Mouse (Mus musculus): ENCODE measurements at regions not wholly inside any gene's neighbourhood (a gene's known extent, or its start where the extent isn't known, plus 50 kb on each side); places are given as distances from the start of the nearest gene placed in this dataset.

GRCm38 (mm10) chr5:119137821-119138221 lies 532.6 kb upstream of the Tbx3 start:
- DNase-seq (ENCODE audit: low read depth in 2 of 2, low spot score in 2 of 2) = no peak

DNA sequence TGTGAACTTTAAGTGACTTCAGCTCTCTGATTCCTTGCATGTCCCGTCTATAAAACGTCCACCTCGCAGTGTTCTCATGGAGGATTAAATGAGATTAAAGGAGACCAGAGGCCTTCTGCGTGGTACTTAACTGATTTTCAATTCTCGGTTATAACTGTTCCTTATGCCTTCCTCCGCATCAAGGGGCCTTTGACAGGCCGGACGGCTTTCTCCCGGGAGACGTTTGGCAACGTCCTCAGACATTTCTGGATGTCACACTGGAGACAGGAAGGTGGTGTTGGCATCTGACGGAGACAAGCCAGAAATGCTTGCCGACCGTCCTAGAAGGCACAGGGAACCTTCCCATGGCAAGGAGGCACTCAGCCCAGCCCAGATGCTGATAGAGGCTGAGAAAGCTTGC lies 532.2 kb upstream of the Tbx3 start:
- no peak for DNase-seq (ENCODE audit: low read depth in 2 of 2, low spot score in 2 of 2)

- no peak for DNase-seq (ENCODE audit: low read depth in 2 of 2, low spot score in 2 of 2)
Observed at GRCm38 (mm10) chr5:119139336-119139735, 531.1 kb upstream of the Tbx3 start.

GRCm38 (mm10) chr5:119139816-119140215 lies 530.7 kb upstream of the Tbx3 start:
- DNase-seq (ENCODE audit: low read depth in 2 of 2, low spot score in 2 of 2) = no peak

GRCm38 (mm10) chr5:119143411-119143810 lies 527.1 kb upstream of the Tbx3 start:
- DNase-seq (ENCODE audit: low read depth in 2 of 2, low spot score in 2 of 2) = no peak

- DNase-seq (ENCODE audit: low read depth in 2 of 2, low spot score in 2 of 2) = no peak
Observed at GRCm38 (mm10) chr5:119149389-119150185, 520.9 kb upstream of the Tbx3 start.

DNA sequence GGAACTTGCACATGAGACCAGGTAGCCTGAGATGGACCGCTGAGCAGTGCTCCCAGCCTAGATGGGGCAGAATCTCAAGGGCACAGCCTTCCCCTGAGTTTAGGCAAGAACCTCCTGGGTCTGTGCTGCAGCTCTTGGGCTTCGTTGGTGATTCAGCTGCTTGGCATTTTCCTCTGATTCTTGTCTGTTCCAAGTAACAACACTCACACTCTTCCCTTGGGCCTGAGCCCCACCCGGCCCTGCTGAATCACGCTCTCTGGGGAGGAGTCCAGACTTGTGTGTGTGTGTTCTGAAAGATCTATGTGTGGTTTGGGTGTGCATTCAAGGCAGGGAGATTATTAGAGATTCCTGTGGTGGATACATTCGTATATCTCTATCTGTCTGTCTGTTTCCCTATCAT lies 517.4 kb upstream of the Tbx3 start:
- DNase-seq (ENCODE audit: low read depth in 2 of 2, low spot score in 2 of 2) = no peak

- no peak for DNase-seq (ENCODE audit: low read depth in 2 of 2, low spot score in 2 of 2)
Observed at GRCm38 (mm10) chr5:119156638-119157037, 513.8 kb upstream of the Tbx3 start.

- DNase-seq (ENCODE audit: low read depth in 2 of 2, low spot score in 2 of 2) = no peak
Observed at GRCm38 (mm10) chr5:119158171-119158570, 512.3 kb upstream of the Tbx3 start.

DNA sequence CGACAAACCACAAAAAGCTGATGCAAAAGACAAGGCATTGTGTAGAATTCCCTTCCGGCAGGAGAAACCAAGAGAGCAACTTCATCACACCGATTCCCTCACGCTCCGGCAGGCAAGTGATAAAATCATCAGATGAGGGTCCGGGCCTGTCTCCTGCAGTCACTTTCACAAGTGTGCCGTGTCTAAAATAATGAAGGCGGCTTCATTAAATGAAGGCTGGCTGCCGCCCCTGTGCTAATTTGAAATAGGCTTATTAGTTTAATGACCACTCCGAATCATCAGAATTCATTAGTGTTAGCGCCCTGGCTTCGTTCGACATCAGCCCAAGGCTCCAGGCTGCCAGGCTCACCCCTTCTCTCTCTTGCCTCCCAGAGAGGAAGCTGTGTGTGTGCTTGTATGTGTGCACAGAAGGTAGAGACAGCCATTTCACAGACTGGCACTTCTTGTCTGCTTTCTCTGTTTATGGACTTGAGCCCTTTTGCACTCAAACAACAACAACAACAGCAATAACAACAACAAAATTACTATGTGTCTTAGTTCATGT lies 508.3 kb upstream of the Tbx3 start:
- DNase-seq (ENCODE audit: low read depth in 2 of 2, low spot score in 2 of 2) = no peak

DNA sequence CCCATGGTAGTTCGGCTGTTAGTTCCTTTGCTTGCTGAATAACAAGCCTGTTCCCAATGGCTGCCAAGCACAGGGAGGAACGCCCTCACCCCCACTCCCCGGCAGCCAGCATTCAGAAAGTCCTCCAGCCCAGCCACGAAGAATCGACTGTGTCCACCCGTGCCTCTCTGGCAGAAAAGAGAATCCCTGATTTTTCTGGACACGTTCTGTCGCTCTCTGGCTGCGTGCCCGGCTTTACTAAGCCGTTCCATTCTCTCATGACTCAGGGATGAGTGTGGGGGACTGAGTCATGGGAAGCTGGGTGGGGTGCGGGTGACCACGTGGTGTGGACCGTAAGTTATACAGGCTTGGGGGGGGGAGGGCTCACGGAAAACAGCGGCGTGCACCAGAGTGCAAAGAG lies 502.8 kb upstream of the Tbx3 start:
- DNase-seq (ENCODE audit: low read depth in 2 of 2, low spot score in 2 of 2) = no peak

DNA sequence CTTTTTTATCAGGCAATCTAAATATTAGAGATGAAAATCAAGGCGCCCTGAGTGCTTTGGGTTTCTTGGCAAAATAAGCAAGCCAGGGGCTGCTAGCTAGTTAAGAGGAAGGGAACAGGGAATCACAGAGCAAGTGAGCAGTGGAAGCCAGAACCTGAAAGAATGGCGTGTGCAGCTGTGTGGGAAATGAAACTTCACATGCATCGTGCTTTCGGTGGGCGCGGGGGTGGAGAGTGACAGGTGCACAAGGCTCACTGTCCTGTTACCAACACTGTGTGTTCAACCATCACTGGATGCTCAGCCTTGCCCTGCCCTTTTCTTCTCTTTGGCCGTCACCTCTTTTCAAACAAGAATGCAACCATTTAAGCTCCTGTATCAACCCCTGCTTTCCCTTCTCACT lies 501.2 kb upstream of the Tbx3 start:
- DNase-seq (ENCODE audit: low read depth in 2 of 2, low spot score in 2 of 2) = no peak

DNA sequence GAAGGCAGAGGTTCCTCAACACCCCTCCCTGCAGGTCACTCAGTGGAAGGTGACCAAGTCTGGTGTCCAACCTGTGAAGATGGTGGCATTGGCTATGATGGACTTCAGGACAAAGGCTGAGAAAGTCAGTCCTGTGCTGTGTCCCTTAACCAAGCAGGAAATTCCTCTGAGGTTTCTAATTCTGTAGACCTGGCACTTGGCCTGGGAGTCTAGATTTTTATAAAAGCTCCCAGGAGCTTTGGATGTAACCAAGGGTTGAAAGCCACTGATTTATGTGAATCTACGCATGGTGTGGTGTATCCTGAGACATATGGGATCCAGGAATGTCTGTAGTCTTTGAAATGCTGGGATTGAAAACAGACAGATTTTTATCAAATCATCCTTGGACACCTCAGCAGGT lies 498.8 kb upstream of the Tbx3 start:
- no peak for DNase-seq (ENCODE audit: low read depth in 2 of 2, low spot score in 2 of 2)

- no peak for DNase-seq (ENCODE audit: low read depth in 2 of 2, low spot score in 2 of 2)
Observed at GRCm38 (mm10) chr5:119178805-119179204, 491.7 kb upstream of the Tbx3 start.

GRCm38 (mm10) chr5:119183545-119184047 lies 486.9 kb upstream of the Tbx3 start:
- no peak for DNase-seq (ENCODE audit: low read depth in 2 of 2, low spot score in 2 of 2)

DNA sequence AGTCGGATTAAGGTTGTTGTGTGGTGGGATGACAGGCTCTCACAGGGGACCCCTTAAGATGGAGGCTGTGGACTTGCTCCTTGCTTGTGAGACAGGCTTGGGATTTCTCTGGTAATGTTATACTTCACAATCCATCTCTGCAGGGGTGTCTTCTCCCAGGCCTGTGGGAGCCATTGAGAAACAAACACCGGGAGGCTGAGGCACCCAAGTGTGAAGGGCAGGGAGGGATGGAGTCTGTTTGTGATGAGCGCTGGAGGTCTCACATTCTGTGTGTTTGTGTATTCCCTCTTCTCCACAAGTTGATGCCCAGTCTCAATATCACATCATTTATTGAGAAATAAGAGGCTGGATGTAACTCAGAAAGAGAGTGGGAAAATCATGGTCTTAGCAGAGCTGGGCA lies 483.9 kb upstream of the Tbx3 start:
- DNase-seq (ENCODE audit: low read depth in 2 of 2, low spot score in 2 of 2) = no peak

DNA sequence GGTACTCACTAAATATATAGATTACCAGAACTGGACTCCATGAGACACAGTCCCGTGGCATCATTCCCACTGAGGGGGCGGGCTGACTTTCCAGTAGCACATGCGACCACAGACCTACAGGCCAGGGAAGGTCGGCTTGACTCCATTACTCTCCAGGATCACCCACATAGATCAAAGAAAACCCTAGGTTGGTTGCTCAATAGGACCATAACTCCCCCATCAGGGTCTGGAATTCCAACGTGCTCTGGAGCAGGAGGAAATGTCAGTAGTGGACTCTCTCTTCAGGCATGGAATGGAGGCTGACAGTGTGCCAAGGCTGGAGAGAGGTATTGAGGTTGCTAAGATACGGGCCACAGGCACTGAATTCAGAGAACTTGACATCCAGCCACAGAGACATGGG lies 482.0 kb upstream of the Tbx3 start:
- DNase-seq (ENCODE audit: low read depth in 2 of 2, low spot score in 2 of 2) = no peak

DNA sequence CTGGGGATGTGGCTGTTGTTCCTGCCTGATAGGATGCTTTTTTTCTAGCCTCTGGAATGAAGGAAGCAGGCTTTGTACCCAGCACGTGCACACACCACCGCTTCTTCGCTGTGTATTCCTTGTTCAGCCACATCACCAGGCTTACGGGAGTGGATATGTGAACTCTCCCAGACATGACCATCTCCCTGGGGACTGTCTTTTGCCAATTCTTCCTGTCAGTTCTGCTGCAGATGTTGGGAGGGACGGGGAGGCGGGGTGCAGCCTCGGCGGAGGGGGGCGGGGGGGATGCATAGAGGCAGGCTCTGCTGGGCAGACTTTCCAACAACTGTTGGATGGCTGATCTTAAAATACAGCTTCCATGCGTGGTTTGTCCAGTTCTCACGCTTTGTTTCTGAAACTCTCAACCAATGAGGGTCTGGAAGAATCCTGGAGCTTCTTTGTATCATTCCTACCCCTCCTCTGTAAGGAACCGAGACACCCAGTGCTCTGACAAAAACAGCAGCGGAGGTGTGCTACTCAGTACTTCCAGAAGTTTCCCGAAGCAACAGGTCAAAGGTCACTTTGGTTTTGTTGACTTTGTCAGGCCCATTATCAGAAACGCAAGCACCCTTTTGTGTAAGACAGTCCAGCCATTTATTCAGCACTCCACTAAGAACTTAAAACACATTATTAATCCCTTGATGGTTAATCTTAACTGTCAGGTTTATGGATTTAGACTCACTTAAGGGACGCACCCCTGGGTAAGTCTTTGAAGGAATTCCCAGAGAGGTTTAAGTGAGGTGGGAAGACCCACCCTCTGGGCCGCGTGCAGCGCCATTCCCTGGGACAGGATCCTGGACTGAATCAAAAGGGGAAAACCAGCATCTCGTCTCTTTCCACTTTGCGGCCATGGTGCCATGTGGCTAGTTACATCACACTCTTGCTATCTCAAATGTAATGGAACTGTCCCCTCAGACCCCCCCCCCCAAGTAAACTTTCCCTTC lies 476.5 kb upstream of the Tbx3 start:
- DNase-seq (ENCODE audit: low read depth in 2 of 2, low spot score in 2 of 2) = no peak

DNA sequence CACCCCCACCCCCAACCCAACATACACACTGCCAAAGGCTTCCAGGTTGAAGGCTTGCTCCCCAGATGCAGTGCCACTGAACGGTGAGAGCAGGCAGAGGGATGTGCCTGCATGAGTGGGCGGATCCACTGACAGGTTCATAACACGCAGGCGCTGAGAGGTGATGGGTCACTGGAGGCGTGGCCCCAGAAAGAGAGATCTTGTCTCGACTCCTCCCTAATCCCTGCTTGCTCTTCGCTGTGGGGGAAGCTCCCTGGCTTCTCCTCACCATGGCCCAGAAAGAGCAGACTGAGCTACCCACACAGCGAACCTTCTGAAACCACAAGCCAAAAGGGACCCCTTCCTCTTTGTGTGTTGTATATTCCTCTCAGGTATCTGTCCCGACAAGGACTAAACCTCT lies 470.6 kb upstream of the Tbx3 start:
- DNase-seq (ENCODE audit: low read depth in 2 of 2, low spot score in 2 of 2) = no peak

DNA sequence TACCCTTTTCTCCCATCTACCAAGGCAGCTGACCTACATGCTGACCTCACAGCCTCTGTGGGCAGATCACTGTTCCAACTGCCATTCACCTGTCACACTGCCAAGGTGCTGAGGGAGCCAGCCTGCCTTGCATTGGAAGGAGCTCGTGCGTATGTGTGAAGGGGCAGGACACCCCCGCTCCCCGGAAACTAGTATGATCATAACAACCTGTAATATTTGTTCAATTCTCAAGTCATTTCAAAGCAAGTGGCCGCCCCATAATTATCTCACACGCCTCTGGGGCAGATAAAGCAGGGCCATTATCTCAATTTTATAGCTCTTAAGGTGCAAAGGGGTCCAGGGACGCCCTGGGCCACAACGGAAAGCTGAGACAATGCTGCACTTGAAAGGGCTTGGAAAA lies 469.2 kb upstream of the Tbx3 start:
- DNase-seq (ENCODE audit: low read depth in 2 of 2, low spot score in 2 of 2) = no peak

DNA sequence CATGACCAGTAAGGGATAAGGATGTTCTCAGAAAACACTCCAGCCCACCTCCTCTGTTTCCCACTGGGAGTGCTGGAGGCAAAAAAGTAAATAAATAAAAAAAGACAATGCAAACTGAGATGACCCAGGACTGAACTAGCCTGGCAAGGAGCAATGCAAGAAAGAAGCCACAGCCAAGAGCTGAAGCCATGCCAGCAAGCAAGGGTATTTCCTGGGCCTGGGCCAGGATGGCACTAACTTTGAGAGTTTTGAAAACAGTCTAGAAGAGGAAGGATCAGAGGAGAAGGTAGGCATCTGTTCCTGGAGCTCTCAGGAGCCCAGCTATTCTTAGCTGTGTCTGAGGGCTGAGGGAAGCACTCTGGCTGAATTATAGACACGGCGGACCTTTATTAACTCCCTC lies 465.7 kb upstream of the Tbx3 start:
- DNase-seq (ENCODE audit: low read depth in 2 of 2, low spot score in 2 of 2) = no peak

GRCm38 (mm10) chr5:119208077-119208476 lies 462.4 kb upstream of the Tbx3 start:
- no peak for DNase-seq (ENCODE audit: low read depth in 2 of 2, low spot score in 2 of 2)

Measured in CD8-positive naive resting alpha-beta T cell, adult 2 months (primary cell).